Mouse (Mus musculus): ENCODE data around the gene Gm21988. TPM values are rescaled to one million over a fixed set of nuclear protein-coding genes. Genes with fewer than 3 reads are reported as not detected.
A peak's percentile ranks its signal among the peaks of the same experiment; 100 is the strongest.

Gm21988 gene
- polyA plus RNA-seq, 1 experiment = 4.8 TPM

- Histone ChIP-seq H3K4me1 (ENCODE audit: control insufficient read depth, insufficient read depth, low read length) (peaks cover 23% of the 10 kb centered on the region), H3K27ac (ENCODE audit: insufficient read depth, low read depth, low read length) (no peak overlapping the region), H3K4me3 (ENCODE audit: insufficient read depth, low read length) (no peak overlapping the region)
- TF ChIP-seq POLR2A (IDR thresholded peaks at IDR 0.05; ENCODE audit: borderline replicate concordance, low read depth, low read length) (no peak), CTCF (IDR thresholded peaks at IDR 0.05; ENCODE audit: low read depth, low read length) (no peak)
Observed at GRCm38 (mm10) chr11:70265819-70266218, 26.2 kb upstream of the Gm21988 start.

DNA sequence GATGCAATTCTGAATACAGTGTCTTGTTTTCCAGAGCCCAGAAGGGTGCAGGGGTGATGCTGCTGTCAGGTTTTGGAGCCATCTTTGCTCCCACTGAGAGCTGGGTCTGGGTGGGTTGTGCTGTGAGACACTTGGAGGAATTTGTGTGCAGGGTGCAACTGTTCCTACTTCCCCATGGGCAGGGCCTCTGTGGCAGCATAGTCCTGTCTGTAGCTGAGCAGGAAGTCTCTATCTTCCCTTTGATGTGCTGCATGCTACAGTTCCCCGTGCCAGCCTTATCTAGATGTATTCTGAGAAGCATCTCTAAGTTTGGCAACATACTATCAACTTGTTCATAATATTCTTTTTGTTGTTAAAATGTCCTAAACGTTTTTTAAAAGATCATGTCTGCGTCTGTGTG lies 25.6 kb upstream of the Gm21988 start:
- peaks cover 23% of the 10 kb centered on the region for H3K4me1 ChIP-seq (ENCODE audit: control insufficient read depth, insufficient read depth, low read length)
- no peak for TF ChIP-seq POLR2A (IDR thresholded peaks at IDR 0.05; ENCODE audit: borderline replicate concordance, low read depth, low read length)
- TF ChIP-seq CTCF (IDR thresholded peaks at IDR 0.05; ENCODE audit: low read depth, low read length) = no peak
- no peak overlapping the region for H3K27ac ChIP-seq (ENCODE audit: insufficient read depth, low read depth, low read length)
- H3K4me3 ChIP-seq (ENCODE audit: insufficient read depth, low read length) = no peak overlapping the region

- Histone ChIP-seq H3K4me3 (ENCODE audit: insufficient read depth, low read length) (no peak overlapping the region), H3K4me1 (ENCODE audit: control insufficient read depth, insufficient read depth, low read length) (peaks cover 12% of the 10 kb centered on the region), H3K27ac (ENCODE audit: insufficient read depth, low read depth, low read length) (no peak overlapping the region)
- TF ChIP-seq CTCF (IDR thresholded peaks at IDR 0.05; ENCODE audit: low read depth, low read length) (no peak), POLR2A (IDR thresholded peaks at IDR 0.05; ENCODE audit: borderline replicate concordance, low read depth, low read length) (no peak)
Observed at GRCm38 (mm10) chr11:70259035-70259434, 19.4 kb upstream of the Gm21988 start.

- H3K4me1 ChIP-seq (ENCODE audit: control insufficient read depth, insufficient read depth, low read length) = peaks cover 17% of the 10 kb centered on the region
- TF ChIP-seq POLR2A (IDR thresholded peaks at IDR 0.05; ENCODE audit: borderline replicate concordance, low read depth, low read length) (no peak), CTCF (IDR thresholded peaks at IDR 0.05; ENCODE audit: low read depth, low read length) (peak; percentile 26; the same call in 1 of the 2 replicates)
- H3K4me3 ChIP-seq (ENCODE audit: insufficient read depth, low read length) = peak within 1 kb of the TSS; percentile 29; the same call in 1 of the 2 replicates
- no peak within 1 kb of the TSS for H3K27ac ChIP-seq (ENCODE audit: insufficient read depth, low read depth, low read length)
Observed at GRCm38 (mm10) chr11:70254931-70255531, 15.4 kb upstream of the Gm21988 start, which contains the start of gene Alox12. Alox12 (minus strand) TSS chr11:70255353.

GRCm38 (mm10) chr11:70254337-70254736 lies 14.7 kb upstream of the Gm21988 start:
- TF ChIP-seq CTCF (IDR thresholded peaks at IDR 0.05; ENCODE audit: low read depth, low read length) (no peak), POLR2A (IDR thresholded peaks at IDR 0.05; ENCODE audit: borderline replicate concordance, low read depth, low read length) (no peak)
- Histone ChIP-seq H3K27ac (ENCODE audit: insufficient read depth, low read depth, low read length) (no peak overlapping the region), H3K4me1 (ENCODE audit: control insufficient read depth, insufficient read depth, low read length) (peaks cover 20% of the 10 kb centered on the region), H3K4me3 (ENCODE audit: insufficient read depth, low read length) (peak overlapping the region; percentile 29; the same call in 1 of the 2 replicates)

DNA sequence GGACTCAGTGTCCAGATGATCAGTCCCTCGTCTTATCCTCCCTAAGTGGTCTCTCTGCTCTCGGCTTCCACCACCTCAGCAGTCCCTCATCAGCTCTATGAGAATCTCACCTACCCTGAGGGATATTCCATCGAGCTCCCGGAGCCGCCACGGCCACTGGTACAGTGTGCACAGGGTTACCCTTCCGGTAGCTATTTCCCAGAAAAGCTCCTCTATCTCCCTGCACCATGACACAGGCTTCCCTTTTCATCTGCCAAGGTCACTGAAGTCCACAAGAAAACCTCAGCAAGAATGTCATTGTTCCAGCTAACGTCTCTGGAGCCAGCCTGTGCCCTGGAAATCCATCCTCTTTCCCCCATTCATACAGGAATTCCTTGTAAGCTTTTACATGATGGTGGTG lies 12.2 kb upstream of the Gm21988 start:
- TF ChIP-seq POLR2A (IDR thresholded peaks at IDR 0.05; ENCODE audit: borderline replicate concordance, low read depth, low read length) = no peak
- no peak for TF ChIP-seq CTCF (IDR thresholded peaks at IDR 0.05; ENCODE audit: low read depth, low read length)
- Histone ChIP-seq H3K27ac (ENCODE audit: insufficient read depth, low read depth, low read length) (no peak overlapping the region), H3K4me3 (ENCODE audit: insufficient read depth, low read length) (no peak overlapping the region), H3K4me1 (ENCODE audit: control insufficient read depth, insufficient read depth, low read length) (peaks cover 20% of the 10 kb centered on the region)

DNA sequence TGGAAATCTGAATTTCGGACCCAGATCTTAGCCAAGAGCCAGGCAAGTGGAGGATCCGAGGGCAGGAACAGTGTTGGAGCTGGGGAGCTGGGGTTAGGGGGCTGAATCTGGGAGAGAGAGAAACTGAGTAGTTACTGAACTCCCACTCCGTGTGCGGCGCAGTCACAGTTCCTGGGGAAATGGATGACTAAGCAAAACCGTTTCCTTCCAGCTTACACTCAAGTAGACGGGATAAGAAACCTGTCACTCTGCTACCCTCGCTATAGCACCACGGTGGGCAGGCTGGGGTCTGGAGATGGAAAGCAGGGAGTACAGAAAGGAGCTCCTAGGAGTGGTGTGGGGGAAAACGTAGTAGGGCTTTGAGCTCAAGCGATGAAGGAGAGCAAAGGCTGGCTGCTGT lies 10.5 kb upstream of the Gm21988 start:
- Histone ChIP-seq H3K27ac (ENCODE audit: insufficient read depth, low read depth, low read length) (no peak overlapping the region), H3K4me1 (ENCODE audit: control insufficient read depth, insufficient read depth, low read length) (peaks cover 20% of the 10 kb centered on the region), H3K4me3 (ENCODE audit: insufficient read depth, low read length) (no peak overlapping the region)
- TF ChIP-seq POLR2A (IDR thresholded peaks at IDR 0.05; ENCODE audit: borderline replicate concordance, low read depth, low read length) = no peak
- TF ChIP-seq CTCF (IDR thresholded peaks at IDR 0.05; ENCODE audit: low read depth, low read length) = no peak

GRCm38 (mm10) chr11:70247136-70247845 lies 7.7 kb upstream of the Gm21988 start:
- Histone ChIP-seq H3K4me1 (ENCODE audit: control insufficient read depth, insufficient read depth, low read length) (peaks cover 13% of the 10 kb centered on the region), H3K4me3 (ENCODE audit: insufficient read depth, low read length) (no peak overlapping the region), H3K27ac (ENCODE audit: insufficient read depth, low read depth, low read length) (no peak overlapping the region)
- TF ChIP-seq POLR2A (IDR thresholded peaks at IDR 0.05; ENCODE audit: borderline replicate concordance, low read depth, low read length) (no peak), CTCF (IDR thresholded peaks at IDR 0.05; ENCODE audit: low read depth, low read length) (no peak)

GRCm38 (mm10) chr11:70242591-70242990 lies 3.0 kb upstream of the Gm21988 start:
- no peak for TF ChIP-seq POLR2A (IDR thresholded peaks at IDR 0.05; ENCODE audit: borderline replicate concordance, low read depth, low read length)
- Histone ChIP-seq H3K27ac (ENCODE audit: insufficient read depth, low read depth, low read length) (no peak overlapping the region), H3K4me3 (ENCODE audit: insufficient read depth, low read length) (no peak overlapping the region), H3K4me1 (ENCODE audit: control insufficient read depth, insufficient read depth, low read length) (peaks cover 13% of the 10 kb centered on the region)

Data from bone marrow macrophage, adult 2 months (primary cell).